Mouse (Mus musculus) CH12.LX (cell line): ENCODE data around the gene Gstm5. TPM values are rescaled to one million over a fixed set of nuclear protein-coding genes. Genes with fewer than 3 reads are reported as not detected.

Experiments used
- DNase-seq: peaks from one replicate; pipeline ENCODE4 v3.0.0-alpha.2; 2013; ENCODE audit errors: extremely low read depth
- H3K27ac ChIP-seq: 2 replicates; pipeline ENCODE4 v1.5.1; 2012; ENCODE audit warnings: low read depth, mild to moderate bottlenecking, control low read depth, moderate library complexity; ENCODE audit not compliant: insufficient read depth
- H3K27me3 ChIP-seq: replicated peaks from 2 replicates; pipeline ENCODE3; 2012; ENCODE audit warnings: inconsistent platforms
- H3K36me3 ChIP-seq, 2 experiments: replicated peaks in 1 of 2; 2 replicates each; pipeline versions ENCODE3 to v1.6.1; 2012; ENCODE audit warnings: inconsistent platforms in 1 of 2, low read length in 1 of 2, mild to moderate bottlenecking in 1 of 2, mixed read lengths in 1 of 2, moderate library complexity in 1 of 2; ENCODE audit not compliant: control insufficient read depth in 1 of 2, insufficient read depth in 1 of 2
- H3K4me1 ChIP-seq, 2 experiments: 2 replicates each; pipeline ENCODE4 v1.6.1; 2012; ENCODE audit warnings: inconsistent platforms in 1 of 2, moderate library complexity in 1 of 2; ENCODE audit not compliant: insufficient read depth in 2 of 2, control insufficient read depth in 1 of 2
- H3K4me2 ChIP-seq: 2 replicates; pipeline ENCODE4 v1.6.1; 2012; ENCODE audit warnings: low read depth, mild to moderate bottlenecking, control low read depth; ENCODE audit not compliant: poor library complexity, insufficient read depth, severe bottlenecking
- H3K4me3 ChIP-seq, 3 experiments: fragments of 150-350 bp in 1 of 3; sonication (generic) in 1 of 3; replicated peaks in 1 of 3; 2 replicates each; pipeline versions ENCODE3 to v1.5.1; 2011 to 2012; ENCODE audit warnings: low read depth in 2 of 3, low read length in 2 of 3, mild to moderate bottlenecking in 2 of 3, moderate library complexity in 2 of 3, control low read depth in 1 of 3, improper control_type of control experiment in 1 of 3, inconsistent platforms in 1 of 3, mixed read lengths in 1 of 3; ENCODE audit not compliant: poor library complexity in 1 of 3
- H3K79me2 ChIP-seq: replicated peaks from 2 replicates; pipeline ENCODE4 v1.6.1; 2012; ENCODE audit warnings: mild to moderate bottlenecking, moderate library complexity; ENCODE audit not compliant: control insufficient read depth, poor library complexity, insufficient read depth, severe bottlenecking; ENCODE audit errors: extremely low read depth
- H3K9ac ChIP-seq: 2 replicates; pipeline ENCODE4 v1.6.1; 2012; ENCODE audit warnings: low read depth, mild to moderate bottlenecking, control low read depth, moderate library complexity; ENCODE audit not compliant: insufficient read depth
- H3K9me3 ChIP-seq: replicated peaks from 2 replicates; pipeline ENCODE3; 2012; ENCODE audit warnings: low read length, inconsistent platforms, mixed read lengths
- BHLHE40 ChIP-seq: IDR thresholded peaks from 2 replicates; pipeline ENCODE4 v1.6.1; 2011; ENCODE audit warnings: mild to moderate bottlenecking, low read depth, low read length, improper control_type of control experiment
- CHD1 ChIP-seq: IDR thresholded peaks from 2 replicates; pipeline ENCODE4 v1.6.1; 2012; ENCODE audit warnings: low read depth, low read length, improper control_type of control experiment, inconsistent platforms
- CHD2 ChIP-seq: IDR thresholded peaks from 2 replicates; pipeline ENCODE4 v1.6.1; 2011; ENCODE audit warnings: low read length, improper control_type of control experiment
- EP300 ChIP-seq: IDR thresholded peaks from 2 replicates; pipeline ENCODE4 v1.6.1; 2011; ENCODE audit warnings: low read length, improper control_type of control experiment
- ETS1 ChIP-seq: conservative IDR thresholded peaks from 2 replicates; pipeline ENCODE4 v1.6.1; 2012; ENCODE audit warnings: low read depth, mild to moderate bottlenecking, inconsistent platforms, low read length, improper control_type of control experiment, moderate library complexity
- HCFC1 ChIP-seq: IDR thresholded peaks from 2 replicates; pipeline ENCODE4 v1.6.1; 2012; ENCODE audit warnings: low read depth, mild to moderate bottlenecking, inconsistent platforms, low read length, improper control_type of control experiment
- IRF4 ChIP-seq: IDR thresholded peaks from 2 replicates; pipeline ENCODE4 v1.6.1; 2014; ENCODE audit warnings: low read depth, mild to moderate bottlenecking, inconsistent platforms, low read length, improper control_type of control experiment
- JUN ChIP-seq: IDR thresholded peaks from 2 replicates; pipeline ENCODE4 v1.6.1; 2011; ENCODE audit warnings: low read depth, mild to moderate bottlenecking, low read length, improper control_type of control experiment, moderate library complexity; ENCODE audit not compliant: insufficient read depth
- MAX ChIP-seq: IDR thresholded peaks from 2 replicates; pipeline ENCODE4 v1.6.1; 2011; ENCODE audit warnings: low read length, improper control_type of control experiment
- MAZ ChIP-seq: IDR thresholded peaks from 2 replicates; pipeline ENCODE4 v1.6.1; 2012; ENCODE audit warnings: low read depth, mild to moderate bottlenecking, inconsistent platforms, low read length, improper control_type of control experiment, moderate library complexity
- MEF2A ChIP-seq: IDR thresholded peaks from 2 replicates; pipeline ENCODE4 v1.6.1; 2014; ENCODE audit warnings: low read depth, mild to moderate bottlenecking, inconsistent platforms, low read length, improper control_type of control experiment, borderline replicate concordance
- MXI1 ChIP-seq: IDR thresholded peaks from 2 replicates; pipeline ENCODE4 v1.6.1; 2011; ENCODE audit warnings: mild to moderate bottlenecking, low read depth, low read length, improper control_type of control experiment
- MYC ChIP-seq: IDR thresholded peaks from 2 replicates; pipeline ENCODE4 v1.6.1; 2011; ENCODE audit warnings: low read depth, mild to moderate bottlenecking, improper control_type of control experiment, low read length
- PAX5 ChIP-seq: IDR thresholded peaks from 2 replicates; pipeline ENCODE4 v1.6.1; 2012; ENCODE audit warnings: low read length, inconsistent platforms, mixed read lengths
- POLR2A ChIP-seq: IDR thresholded peaks from 2 replicates; pipeline ENCODE4 v1.6.1; 2011; ENCODE audit warnings: low read depth, mild to moderate bottlenecking, improper control_type of control experiment, low read length
- POLR2AphosphoS2 ChIP-seq: IDR thresholded peaks from 2 replicates; pipeline ENCODE4 v1.6.1; 2011; ENCODE audit warnings: low read depth, low read length, improper control_type of control experiment
- RAD21 ChIP-seq: IDR thresholded peaks from 2 replicates; pipeline ENCODE4 v1.6.1; 2011; ENCODE audit warnings: low read depth, mild to moderate bottlenecking, low read length, improper control_type of control experiment, moderate library complexity
- RCOR1 ChIP-seq: conservative IDR thresholded peaks from 2 replicates; pipeline ENCODE4 v1.6.1; 2012; ENCODE audit warnings: low read depth, mild to moderate bottlenecking, inconsistent platforms, low read length, improper control_type of control experiment
- TBP ChIP-seq: conservative IDR thresholded peaks from 2 replicates; pipeline ENCODE4 v1.6.1; 2011; ENCODE audit warnings: low read depth, low read length, improper control_type of control experiment
- TCF12 ChIP-seq: IDR thresholded peaks from 2 replicates; pipeline ENCODE4 v1.6.1; 2014; ENCODE audit warnings: low read depth, mild to moderate bottlenecking, inconsistent platforms, low read length, improper control_type of control experiment
- ZC3H11A ChIP-seq: IDR thresholded peaks from 2 replicates; pipeline ENCODE4 v1.6.1; 2012; ENCODE audit warnings: low read depth, mild to moderate bottlenecking, inconsistent platforms, low read length, improper control_type of control experiment
- ZKSCAN1 ChIP-seq: IDR thresholded peaks from 2 replicates; pipeline ENCODE4 v1.6.1; 2012; ENCODE audit warnings: low read depth, inconsistent platforms, low read length, improper control_type of control experiment, borderline replicate concordance
- dilution Hi-C: fragments of 300-500 bp; cut with MboI; formaldehyde crosslinking; loops from 2 replicates; pipeline ENCODE4 v1.14.3; 2020; ENCODE audit warnings: low sequenced_read_pairs; ENCODE audit not compliant: extremely low pct_unique_long_range_greater_than_20kb, extremely low pct_ligation_motif_present
- in situ Hi-C: fragments of 300-500 bp; cut with MboI; formaldehyde crosslinking; loops from 3 replicates; pipeline ENCODE4 v1.14.3; 2019; ENCODE audit warnings: low sequenced_read_pairs, low pct_ligation_motif_present, low pct_unique_long_range_greater_than_20kb, mixed read lengths
- polyA plus RNA-seq: library from polyadenylated mRNA; unstranded; fragments of >175 nt; gene quantifications from 2 replicates; pipeline ENCODE4 v1.2.1, GENCODE M21; 2012; ENCODE audit warnings: low read depth; ENCODE audit not compliant: insufficient read length
- total RNA-seq, 2 experiments: library from RNA; depleted of rRNA; stranded (reverse); fragments of 300-350 nt in 1 of 2; fragments of >200 nt in 1 of 2; gene quantifications; 2 replicates each; pipeline ENCODE4 v1.2.3; 2012 to 2014

The Gstm5 gene
- total and polyA plus RNA-seq, 3 experiments = 2.2 to 4.9 (median 4.2) TPM

DNA sequence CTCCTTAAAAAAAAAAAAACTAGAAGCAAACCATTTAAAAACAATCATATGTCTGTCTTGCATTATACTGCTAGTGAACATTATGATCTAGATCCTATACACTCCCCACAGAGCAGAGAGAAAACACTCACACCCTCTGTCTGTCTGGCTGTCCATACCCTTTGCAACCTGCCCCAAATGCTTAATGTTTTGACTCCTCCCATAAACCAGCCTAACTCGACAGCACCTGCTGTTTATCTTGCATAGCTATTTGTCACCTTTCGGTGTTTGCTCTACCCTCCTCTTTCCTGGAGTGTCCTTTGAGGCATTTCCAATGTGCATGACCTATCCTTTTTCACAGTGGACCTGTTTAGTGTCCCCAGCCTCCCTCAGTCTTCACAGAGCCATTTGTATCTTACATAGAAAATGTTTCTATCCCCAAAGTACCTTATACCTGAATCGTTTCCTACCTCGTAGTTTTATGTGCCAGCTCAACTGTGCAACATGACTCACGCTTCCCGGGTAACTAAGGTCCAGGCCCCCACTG is 364 bp upstream of the Gstm5 start (continued):
- TF ChIP-seq RCOR1 (no peak), TCF12 (no peak)

DNA sequence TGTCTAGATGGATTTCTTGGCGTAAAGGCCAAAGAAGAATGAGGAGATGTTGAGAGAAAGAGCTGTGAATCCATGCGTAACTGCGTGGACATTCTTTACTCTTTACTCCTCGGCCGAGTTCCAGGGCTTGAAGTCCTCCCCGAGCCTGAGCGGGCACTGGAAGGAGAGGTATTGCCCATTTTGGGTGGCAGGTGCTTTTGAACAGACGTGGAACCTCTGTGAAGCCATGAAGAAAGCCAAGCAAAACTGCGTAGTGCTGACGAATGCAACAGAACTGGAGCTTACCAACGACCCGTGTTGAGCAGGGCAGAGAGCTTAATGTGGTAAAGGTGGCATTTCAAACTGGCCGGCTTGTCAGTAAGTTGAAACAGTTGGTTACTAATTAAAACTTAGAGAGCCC is 3.1 kb downstream of the Gstm5 start:
- no peak overlapping the region for H3K4me3 ChIP-seq
- no peak overlapping the region for H3K9ac ChIP-seq
- peaks cover 3% of the 10 kb centered on the region in 2 experiments; a peak in 3 of 4 replicates for H3K4me1 ChIP-seq
- TF ChIP-seq ZC3H11A (no peak), ETS1 (no peak), MAZ (no peak), RAD21 (no peak), IRF4 (no peak), MXI1 (no peak), TBP (no peak), JUN (no peak), CHD2 (no peak), POLR2A (no peak), CHD1 (no peak), POLR2AphosphoS2 (no peak), MYC (no peak), EP300 (no peak), ZKSCAN1 (no peak), PAX5 (no peak), MAX (no peak), BHLHE40 (no peak), MEF2A (no peak), HCFC1 (no peak)
- no peaks in the 10 kb centered on the region for H3K9me3 ChIP-seq
- no peaks in the 10 kb centered on the region for H3K79me2 ChIP-seq
- H3K27me3 ChIP-seq = peaks cover 40% of the 10 kb centered on the region
- H3K27ac ChIP-seq = no peak overlapping the region
- H3K4me2 ChIP-seq = no peak overlapping the region
- no peak for DNase-seq
- in situ Hi-C loops (no loop called here), dilution Hi-C loops (no loop called here)
- H3K36me3 ChIP-seq = no peaks in the 10 kb centered on the region
